Mouse (Mus musculus) forelimb bud, embryonic 11.5 days (tissue): ENCODE measurements around the gene Med12l.

Experiments used
- DNase-seq: peaks from one replicate; pipeline ENCODE4 v3.0.0-alpha.2; 2012; ENCODE audit warnings: low read depth, low spot score

The Med12l gene

DNA sequence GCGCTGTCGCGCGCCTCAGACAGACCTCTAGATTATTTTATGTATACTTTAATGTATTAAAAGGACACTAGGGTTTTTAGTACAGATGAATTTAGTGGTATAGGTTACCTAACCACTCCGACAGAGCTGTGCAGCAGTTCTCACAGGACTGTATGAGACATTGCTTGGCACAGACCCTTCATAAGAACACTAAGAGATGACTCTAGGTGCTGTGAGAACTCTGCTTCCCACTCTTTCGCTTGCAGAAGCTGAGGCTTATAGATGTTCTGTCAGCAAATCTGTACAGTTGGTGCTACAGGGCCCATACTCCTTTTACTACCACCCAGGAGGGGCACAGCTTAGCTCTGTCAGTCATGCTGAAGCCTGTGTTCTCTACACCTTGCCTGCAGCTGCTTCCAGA lies 186.0 kb downstream of the Med12l start:
- no peak for DNase-seq

DNA sequence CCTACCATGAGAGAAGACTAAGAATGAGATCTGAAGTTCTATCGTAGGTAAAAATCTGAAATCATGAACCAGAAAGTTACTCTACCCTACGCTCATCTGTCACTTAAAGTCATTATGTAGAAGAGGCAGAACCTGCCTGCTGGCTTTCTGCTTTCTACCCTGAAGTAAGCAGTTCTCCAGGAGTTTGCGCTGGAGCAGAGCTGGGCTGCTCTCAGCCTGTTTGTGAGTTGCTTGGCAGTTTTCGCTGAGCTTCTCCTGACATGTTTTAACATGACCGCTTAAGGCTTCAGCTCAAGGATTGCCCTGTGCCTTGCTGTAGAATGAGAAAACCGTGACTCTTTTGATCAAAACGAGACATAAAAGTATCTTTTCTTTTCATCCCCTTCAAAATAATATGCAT lies 188.5 kb downstream of the Med12l start:
- DNase-seq, result no peak

DNA sequence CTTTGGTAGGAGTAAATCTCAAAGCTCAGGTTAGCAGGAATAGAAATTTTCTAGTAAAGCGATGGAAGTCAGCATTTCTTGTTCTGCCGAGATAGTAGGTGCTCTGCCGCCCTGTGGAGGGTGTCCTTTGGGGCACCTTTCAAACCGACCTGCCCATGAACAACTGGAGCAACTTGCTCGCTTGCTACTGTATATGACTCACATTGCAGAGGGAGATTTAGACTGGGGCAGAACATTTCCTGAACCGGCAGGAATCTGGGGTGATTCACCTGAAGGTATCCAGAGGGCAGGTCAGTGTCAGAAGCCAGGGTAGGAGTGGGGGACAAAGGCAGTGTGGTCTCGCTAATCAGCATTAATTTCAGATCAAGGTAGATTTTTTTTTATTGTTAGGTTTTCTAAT lies 189.3 kb downstream of the Med12l start, which contains the start of gene Gpr87:
Gene Gpr87 (minus strand): TSS at position 167 of the 400 bp plus-strand sequence.
- no peak for DNase-seq

DNA sequence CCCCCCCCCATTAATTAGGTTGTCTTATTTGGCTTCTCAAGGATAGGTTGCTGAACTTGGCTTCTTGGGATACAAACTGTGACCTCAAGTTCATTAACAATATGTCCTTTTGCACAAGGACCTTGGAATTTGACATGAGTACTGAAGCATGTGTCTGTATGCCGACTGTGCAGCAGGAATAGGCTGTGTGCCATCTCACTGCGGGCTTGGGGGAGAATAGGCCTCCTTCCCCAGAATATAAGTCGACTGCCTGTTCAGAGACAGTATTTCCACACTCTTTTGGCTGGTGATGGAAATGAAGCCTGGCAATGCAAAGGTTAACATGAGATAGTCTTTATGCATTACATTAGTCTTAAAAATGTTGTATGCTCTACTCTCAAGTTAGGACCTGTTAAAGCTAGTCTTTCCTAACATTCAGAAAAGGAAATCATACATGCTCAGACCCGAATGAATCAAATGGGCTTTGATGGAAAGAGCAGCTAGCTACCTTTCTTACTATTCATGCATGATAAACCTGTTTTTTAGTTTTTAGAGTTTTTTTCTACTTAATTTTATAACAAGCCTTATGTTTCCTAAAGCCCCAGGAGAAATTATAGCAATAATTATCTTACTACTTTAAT lies 191.8 kb downstream of the Med12l start:
- no peak for DNase-seq

DNA sequence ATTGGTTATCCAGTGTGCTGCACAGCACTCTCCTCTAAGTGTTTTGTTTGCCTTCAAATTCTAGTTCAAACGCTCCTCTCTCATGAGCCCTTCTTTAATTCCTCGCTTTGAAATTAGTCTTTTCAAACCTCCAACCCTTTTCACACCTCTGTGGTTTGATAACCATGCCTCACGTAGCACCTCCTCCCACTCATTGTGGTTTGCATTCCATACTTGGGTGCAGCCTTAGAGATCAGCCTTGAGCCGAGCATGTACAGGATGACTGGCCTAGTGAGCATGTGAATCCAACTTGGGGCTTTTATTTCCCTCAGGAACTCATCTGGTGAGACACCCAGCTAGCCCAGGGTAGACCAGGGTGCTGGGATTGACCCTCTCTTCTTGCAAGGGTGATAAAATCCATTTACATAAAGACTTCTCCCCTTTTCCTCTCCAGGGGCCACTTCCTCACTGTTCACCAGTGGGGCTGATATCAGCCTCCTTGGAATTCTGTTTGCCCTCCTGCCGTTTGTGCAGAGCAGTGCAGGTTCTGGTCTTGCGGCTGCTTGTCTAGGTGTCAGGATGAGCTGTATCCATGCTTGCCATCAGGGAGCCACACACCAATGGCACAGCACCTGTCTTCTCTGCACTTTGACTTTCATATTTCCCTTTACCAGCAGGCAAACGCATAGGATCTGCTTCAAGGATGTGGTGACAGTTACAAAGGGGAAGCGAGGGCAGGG lies 198.3 kb downstream of the Med12l start:
- no peak for DNase-seq

DNA sequence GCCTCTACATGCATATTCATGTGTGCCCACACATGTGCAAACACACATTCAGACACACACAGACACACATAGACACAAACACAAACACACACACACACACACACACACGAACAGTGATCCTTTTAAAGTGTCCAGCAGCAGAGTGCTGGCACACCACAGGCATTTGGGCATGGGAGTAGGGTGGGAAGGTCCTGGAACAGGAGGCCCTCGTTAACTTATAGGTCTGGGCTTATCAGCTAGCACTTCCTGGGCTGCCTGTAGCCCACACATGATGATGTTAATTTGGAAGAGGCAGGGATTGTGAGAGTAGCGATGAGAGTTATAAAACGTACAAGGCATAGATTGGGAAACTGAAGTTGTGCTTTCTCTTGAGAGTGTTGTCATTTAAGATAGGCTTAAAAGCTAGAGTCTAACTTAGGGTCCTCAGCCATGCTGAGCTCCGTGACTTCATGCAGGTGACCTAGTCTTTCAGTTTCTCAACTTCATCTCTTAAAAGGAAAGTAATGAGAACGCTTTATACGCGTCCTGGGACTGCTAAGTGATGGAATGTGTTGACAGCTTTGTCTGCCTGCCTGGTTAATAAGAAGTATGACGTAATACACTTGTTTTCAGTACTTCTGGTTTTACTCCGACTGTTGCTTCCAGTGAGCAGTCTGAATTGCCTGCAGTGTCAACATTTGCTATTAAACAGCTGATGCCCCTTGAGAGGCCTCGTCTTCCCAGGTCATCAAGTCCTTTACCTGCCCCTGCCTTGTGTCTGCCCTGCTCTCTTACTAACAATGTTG lies 199.3 kb downstream of the Med12l start:
- peak; percentile 37 for DNase-seq

DNA sequence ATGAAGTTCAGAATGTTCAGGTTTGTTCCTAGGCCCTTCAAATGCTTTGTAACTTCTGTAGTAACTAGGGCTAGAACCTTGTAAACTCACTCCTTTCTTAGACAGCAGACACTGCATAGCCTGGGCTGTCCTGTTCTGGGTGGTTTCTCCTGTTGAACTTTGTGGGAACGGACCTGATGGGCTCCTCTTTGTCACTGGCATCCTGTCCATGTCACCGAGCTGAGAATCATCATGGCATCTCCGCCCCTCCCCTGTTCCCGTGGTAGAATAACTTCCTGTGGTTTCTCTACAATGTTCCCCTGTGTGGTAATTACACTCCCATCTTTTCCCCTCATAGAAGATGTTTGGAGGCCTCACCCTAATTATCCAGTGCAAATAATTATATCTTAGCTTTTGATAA lies 200.3 kb downstream of the Med12l start:
- DNase-seq, result no peak

DNA sequence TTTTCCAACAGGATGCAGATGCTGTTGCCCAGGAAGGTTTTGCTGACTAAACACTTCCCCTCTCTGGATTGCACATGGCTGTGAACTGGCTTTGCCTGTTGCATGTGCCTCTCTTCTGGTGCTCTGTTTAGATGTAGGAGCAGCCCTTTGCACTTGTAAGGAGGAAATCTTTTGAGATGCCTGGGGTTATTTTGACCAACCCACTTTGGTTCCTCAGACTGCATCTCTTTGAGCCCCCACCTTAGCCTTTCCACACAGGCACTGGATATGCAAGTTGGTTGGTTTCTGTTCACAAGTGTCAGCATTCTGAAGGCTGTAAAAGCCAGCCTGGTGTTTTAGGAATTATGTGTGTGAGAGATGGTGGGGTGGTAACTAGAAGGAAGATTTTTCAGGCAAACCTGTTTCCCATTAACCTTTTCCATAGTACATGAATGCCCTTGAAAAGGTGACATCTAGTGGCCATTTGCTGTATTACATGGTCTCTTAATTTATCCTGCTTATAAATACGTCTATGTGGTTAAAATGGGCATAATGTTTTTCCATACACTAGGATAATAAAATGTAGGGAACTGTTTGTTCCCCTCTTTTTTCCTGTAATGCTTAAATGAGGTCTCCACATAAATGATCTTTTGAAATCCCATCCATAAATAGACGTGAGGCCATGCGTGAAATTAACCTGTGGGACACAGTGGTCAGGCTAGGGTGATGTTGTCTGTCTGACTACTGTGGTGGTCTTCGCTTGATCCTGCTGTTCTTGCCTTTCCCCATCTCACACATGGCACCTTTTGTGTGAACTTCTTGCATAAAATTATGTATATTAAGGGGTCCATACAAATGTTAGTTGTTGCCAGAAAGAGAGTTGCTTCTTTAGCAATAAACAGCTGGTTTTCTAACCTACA lies 203.3 kb downstream of the Med12l start:
- peak; percentile 86 for DNase-seq

DNA sequence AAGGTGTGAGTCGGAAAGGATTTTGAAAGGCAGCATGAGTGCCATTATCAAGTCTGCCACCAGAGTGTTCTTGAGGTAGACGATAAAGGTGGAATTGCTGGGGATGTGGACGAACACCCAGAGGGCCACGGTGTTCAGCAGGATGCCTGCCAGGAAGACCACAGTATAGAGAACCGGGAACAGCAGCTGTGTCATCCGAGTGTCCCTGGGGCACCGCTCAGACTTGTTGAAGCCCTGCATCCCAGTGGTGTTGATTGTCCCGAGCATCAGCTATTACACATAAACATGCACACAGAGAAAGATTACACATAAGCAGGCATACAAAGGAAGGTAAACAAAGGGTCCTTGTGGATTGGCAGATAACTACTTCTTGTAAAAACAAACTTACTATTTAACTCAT lies 204.5 kb downstream of the Med12l start:
- DNase-seq, result no peak

DNA sequence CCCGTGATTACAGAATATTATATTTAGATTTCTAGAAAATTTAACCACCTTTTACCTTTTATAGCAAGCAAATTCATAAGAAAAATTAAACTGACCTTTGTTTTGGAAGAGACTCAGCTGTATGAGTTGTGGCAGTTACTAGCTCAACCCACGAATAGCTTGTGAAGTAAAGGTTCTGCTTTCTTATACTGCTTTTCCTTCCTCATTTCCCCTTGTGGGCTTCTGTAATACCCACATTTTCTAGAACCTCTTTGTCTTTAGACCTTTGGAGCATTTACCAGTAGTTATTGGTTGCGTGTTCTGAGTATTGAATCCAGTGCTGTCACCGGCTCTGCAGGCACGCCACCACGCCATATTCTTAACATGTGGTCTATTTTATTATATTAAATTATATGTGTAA lies 205.1 kb downstream of the Med12l start, which contains the start of gene P2ry13:
Gene P2ry13 (minus strand): TSS at position 156 of the 400 bp plus-strand sequence.
- DNase-seq, result no peak

DNA sequence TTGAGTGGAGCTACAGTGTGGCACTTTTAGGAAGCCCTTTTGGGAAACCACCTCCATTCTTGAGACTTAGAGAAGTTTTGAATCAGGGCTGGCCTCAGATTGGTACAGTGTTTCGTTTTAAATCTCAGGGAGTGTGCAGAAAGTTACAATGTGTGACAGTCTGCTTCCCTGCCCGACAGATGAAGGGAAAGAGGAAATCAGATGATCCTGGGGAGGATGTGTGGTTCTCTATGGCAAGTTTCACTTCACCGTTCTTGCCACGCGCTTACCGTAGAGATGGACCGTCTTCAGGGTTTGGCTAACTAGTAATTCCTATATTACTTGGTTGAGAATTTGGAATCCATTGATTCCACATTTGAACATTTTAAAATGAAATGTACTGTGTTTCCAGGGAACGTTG lies 206.2 kb downstream of the Med12l start:
- DNase-seq, result no peak

DNA sequence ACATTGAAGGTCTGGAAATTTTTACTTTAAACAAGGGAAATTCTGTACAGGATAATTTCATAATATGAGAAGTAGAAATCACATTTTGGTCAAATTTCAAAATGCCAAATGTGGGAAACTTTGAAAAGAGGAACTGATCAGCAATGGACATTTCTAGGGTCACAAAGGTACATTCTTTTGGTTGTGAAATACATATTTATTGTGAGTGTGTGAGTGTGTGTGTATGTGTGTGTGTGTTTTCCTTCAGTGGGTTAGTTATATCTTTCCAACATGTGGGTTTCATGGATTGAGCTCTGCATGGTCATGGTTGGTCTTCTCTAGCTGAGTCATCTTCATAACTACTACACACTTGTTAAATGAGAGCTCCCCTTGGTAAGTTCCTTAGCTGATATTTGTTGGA lies 206.8 kb downstream of the Med12l start:
- no peak for DNase-seq

DNA sequence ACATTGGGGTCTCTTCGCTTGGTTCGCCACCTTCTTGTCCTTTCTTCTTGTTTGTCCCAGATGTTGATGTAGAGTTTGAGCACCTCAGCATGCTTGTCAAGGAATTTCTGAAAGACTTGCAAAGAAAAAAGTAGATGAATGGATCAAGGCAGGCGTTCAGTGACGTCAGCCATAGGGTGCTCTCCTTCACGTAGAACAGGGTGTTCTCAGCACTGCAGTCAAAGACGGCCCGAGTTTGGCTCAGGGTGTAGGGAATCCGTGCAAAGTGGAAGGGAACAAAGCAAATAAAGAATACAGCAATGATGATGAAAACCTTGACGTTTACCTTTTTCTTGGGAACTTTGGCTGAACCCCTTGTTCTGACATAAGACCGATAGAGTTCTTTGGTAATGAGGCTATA lies 211.6 kb downstream of the Med12l start:
- DNase-seq, result no peak

DNA sequence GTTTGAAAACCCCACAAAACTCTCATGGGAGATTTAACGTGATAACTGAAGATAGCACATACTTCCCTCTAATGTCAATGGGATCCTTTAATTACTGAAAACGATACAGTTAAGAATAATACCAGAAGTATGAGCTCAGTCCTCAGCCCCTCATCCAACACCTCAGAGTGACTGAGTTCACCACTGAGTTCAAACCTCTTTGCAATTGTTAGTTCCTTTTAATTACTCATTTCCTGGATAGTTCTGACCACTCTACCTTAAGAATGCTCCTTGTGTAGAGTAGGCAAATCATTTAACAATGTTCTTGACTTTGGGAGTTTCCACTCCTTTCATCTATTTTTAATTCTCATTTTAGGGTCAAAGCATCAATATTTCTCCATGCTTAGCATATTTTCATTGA lies 213.7 kb downstream of the Med12l start:
- no peak for DNase-seq

DNA sequence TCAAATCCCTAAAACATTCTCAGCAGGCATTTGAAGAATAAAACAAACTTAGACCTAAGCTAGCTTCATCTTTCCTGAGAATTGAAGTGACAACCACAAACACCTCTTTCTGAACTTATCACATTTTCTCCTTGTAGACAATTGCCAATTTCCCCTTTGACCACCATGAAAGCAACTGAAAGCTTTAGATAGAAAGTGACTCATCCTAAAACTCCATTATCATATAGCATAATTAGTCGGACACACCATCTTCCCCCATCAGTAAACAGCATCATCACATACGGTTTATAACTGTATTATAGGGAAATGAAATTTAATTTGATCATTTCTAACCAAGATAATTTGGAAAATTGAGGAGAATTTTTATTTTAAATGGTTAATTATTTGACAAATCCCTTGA lies 216.7 kb downstream of the Med12l start:
- no peak for DNase-seq

DNA sequence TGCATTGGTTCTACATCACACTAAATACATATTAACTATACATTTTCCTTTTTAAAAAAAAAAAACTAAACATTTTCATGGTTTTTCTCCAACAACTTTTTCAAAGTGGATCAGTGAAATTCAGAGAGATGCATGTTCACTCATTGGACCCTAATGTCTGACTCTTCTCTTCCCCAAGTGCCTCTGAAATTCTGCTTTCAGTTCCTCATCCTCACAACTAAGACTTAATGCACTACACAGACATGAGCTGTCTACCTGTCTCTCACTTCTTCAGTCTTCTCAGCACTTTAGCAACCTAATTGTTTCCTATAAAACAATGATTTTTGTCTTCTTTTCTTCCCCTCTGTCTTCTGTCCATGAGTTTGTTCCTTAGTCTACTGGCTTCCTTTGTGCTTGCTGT lies 219.8 kb downstream of the Med12l start:
- no peak for DNase-seq

DNA sequence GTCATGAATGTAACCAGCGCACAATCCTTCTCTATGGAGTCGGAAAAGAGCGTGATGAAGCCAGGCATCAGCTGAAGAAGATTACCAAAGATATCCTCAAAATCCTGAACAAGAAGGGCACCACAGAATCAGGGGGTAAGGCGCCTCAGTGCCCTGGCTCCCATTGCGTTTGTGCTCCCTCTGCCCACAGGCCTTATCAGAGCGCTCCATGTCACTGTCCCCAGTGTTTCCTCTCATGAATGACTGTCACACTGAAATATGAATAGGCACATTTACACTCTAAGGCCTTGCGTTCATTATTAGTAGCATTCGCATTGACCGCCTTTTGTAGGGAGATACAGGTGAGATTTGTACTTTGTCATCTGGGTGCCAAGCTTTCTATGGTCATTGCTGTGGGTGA lies 222.1 kb downstream of the Med12l start:
- DNase-seq, result no peak

DNA sequence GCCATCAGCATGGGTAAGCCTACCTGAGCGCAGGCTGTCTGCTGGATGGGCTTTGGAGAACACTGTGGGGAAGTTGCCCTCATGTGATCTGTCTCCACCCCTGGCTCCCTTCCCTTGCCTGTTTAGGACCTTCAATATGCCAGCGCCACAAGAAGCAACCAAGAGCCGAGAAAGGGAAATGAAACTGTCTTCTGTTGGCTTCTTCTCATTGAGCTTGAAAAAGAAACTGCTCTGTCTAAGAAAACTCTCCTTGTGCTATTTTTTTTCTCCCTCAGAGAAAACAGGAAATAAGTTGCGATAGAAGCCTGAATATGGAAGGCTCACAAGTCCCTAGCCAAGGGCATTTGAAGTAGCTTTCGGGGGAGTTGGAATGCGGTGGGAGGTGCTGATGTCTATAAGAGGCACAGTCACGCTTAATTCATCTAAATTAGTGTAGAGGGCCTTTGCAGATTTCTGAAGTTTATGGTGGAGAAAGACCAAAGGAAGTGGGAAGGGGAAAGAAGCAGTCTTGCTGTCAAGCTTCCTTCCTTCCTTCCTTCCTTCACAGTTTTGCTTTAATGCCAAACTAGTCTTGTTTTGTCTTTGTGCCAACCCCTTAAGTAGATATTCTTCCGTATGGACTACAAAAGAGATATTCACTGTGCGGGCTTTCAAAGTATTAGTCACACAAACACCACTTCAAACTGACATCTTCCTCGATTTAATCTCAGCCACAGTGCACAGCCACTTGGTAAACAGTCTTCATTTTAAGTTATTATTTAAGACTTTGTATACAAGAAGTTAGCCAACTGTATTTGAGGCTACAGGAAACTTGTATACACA lies 223.3 kb downstream of the Med12l start:
- no peak for DNase-seq

DNA sequence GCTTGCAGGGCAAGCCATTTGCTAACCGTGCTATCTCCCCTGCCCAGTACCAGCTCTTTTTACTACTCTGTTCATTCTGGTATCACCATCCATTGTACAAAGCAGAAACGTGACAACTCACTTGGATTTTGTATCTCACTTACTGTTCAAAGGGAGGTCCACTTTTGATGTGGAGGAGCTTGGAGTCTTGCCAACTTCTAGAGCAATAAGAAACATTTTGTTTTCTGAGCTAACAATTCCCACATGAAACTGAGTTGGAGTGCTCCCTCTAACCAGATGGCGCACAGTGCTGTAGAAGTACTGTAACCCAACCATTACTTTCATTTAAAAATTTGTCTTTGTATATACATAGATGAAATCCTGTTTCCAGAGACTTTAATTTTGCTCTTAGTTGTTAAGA lies 225.3 kb downstream of the Med12l start:
- DNase-seq, result no peak

DNA sequence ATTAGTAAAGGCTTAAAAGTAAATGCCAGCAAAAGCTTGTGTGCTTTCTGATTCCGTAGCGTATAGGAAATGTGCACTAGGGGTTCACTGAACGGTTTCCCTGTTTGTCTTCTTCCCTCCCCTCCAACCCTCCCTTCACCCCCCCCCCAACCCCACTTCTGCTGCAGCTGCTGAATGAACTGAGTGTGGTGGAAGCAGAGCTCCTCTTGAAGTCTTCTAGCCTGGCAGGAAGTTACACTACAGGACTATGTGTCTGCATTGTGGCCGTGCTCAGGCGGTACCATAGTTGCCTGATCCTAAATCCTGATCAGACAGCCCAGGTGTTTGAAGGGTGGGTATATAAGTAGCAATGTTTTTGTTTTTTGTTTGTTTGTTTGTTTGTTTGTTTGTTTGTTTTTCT lies 229.3 kb downstream of the Med12l start:
- no peak for DNase-seq

DNA sequence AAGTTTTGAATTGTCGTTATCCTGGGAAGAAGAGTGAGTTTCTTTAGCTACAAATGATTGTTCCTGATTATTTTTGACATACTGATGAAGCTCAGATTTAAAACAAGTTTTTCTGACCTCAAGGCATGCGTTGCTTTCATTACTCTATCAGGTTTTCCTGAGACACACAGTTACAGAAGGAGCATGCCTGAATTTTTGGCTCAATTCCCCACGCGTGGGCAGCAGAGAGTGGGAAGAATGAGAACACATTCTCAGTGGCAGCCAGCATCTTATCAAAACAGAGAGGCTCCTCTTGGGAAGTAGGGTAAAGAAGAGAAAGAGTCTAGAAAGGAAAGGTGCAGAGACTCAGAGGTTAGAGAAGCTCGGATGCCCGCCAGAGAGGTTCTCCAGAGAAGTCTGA lies 237.8 kb downstream of the Med12l start:
- DNase-seq, result no peak
